Comparison of ENCODE assay signal across 8 mouse cellular contexts in the genomic region with DNA sequence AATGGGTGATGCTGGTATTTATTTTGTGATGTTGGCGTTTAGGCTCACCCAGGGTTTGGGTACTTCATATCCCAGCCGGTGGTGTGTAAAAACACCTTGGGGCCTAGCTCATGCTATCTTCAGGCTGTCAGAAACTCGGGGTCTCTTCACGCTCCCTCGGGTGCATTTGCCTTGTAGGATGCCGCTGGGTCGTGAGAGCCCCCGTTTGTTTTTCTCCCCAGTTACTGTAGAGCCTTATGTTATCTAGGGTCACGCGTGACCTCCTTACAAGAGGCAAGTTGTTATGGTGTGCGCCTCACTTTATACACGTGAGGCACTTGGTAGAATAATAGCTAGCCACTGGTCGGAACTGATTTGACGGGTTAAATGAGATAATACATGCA. TPM values are rescaled to one million over a fixed set of nuclear protein-coding genes. Genes with fewer than 3 reads are reported as not detected.
A peak's percentile ranks its signal among the peaks of the same experiment; 100 is the strongest.
DNase-seq lines count a peak whose midpoint lies in the region; ATAC-seq and TF ChIP-seq lines count a peak whose summit lies in the region.

No protein-coding gene starts in this region.

- H3K9ac ChIP-seq in embryonic facial prominence, embryonic 13.5 days: peak overlapping the region; percentile 87
- H3K9ac ChIP-seq in intestine, embryonic 16.5 days (ENCODE audit: low read depth, low read length): peak overlapping the region; percentile 83

- intact Hi-C loops in left cerebral cortex, adult 2 months (cut with DNase I): loop anchor here (1.0 to 10.0 kb wide), 3 partner anchors 28 to 1813 kb away; a partner anchor contains a TSS
- intact Hi-C loops in left cerebral cortex, postnatal 36 days (cut with DNase I): no loop called here

- peak overlapping the region; percentile 85 for H3K4me2 ChIP-seq in embryonic facial prominence, embryonic 13.5 days
- H3K4me2 ChIP-seq in intestine, embryonic 16.5 days (ENCODE audit: low read depth, low read length): peak overlapping the region; percentile 76
- peak overlapping the region; percentile 90 for H3K4me2 ChIP-seq in myocyte (ENCODE audit: low read depth)

- H3K9me3 ChIP-seq in embryonic facial prominence, embryonic 13.5 days: no peaks in the 10 kb centered on the region
- no peaks in the 10 kb centered on the region for H3K9me3 ChIP-seq in intestine, embryonic 16.5 days (ENCODE audit: control insufficient read depth, low read length)

- TF ChIP-seq POLR2A in myocyte (IDR thresholded peaks at IDR 0.05; ENCODE audit: insufficient read length, low read depth): no peak

- no peak for DNase-seq in left cerebral cortex, adult 2 months (ENCODE audit: extremely low spot score in 1 of 2, low spot score in 2 of 2)
- DNase-seq in left cerebral cortex, postnatal 36 days (ENCODE audit: low spot score in 2 of 2): no peak
- no peak for DNase-seq in right cerebral cortex, postnatal 4 days
- no peak for DNase-seq in kidney, adult 8-10 months
- no peak for DNase-seq in adrenal gland, postnatal 4 days (ENCODE audit: low spot score in 2 of 2)

- H3K27me3 ChIP-seq in embryonic facial prominence, embryonic 13.5 days: no peaks in the 10 kb centered on the region
- H3K27me3 ChIP-seq in intestine, embryonic 16.5 days (replicated peaks; ENCODE audit: control insufficient read depth, insufficient read depth, low read length): no peaks in the 10 kb centered on the region
- H3K27me3 ChIP-seq in myocyte (ENCODE audit: control insufficient read depth, insufficient read depth, insufficient read length): no peaks in the 10 kb centered on the region

- peak overlapping the region; percentile 18 for H3ac ChIP-seq in myocyte (ENCODE audit: control insufficient read depth, insufficient read length)

- H3K4me3 ChIP-seq in left cerebral cortex, adult 2 months: peak overlapping the region; percentile 82
- peak overlapping the region; percentile 83 for H3K4me3 ChIP-seq in embryonic facial prominence, embryonic 13.5 days
- peak overlapping the region; percentile 87 for H3K4me3 ChIP-seq in intestine, embryonic 16.5 days (ENCODE audit: low read length)
- peak overlapping the region; percentile 85 for H3K4me3 ChIP-seq in myocyte

- WGBS in embryonic facial prominence, embryonic 13.5 days: 2% methylated on average over 14 of the region's 14 CpGs
- under 1% methylated on average over 14 of the region's 14 CpGs for WGBS in intestine, embryonic 16.5 days

- no peak for ATAC-seq in embryonic facial prominence, embryonic 13.5 days (ENCODE audit: insufficient number of reproducible peaks, insufficient read depth, low FRiP score, low TSS enrichment, low read depth)
- peak; percentile 71 for ATAC-seq in intestine, embryonic 16.5 days

- peak overlapping the region; percentile 83 for H3K27ac ChIP-seq in left cerebral cortex, adult 2 months
- no peak overlapping the region for H3K27ac ChIP-seq in embryonic facial prominence, embryonic 13.5 days
- peak overlapping the region; percentile 16; the same call in 1 of the 2 replicates for H3K27ac ChIP-seq in intestine, embryonic 16.5 days (ENCODE audit: low read length)

- peaks cover 12% of the 10 kb centered on the region for H3K79me2 ChIP-seq in myocyte (ENCODE audit: control insufficient read depth, insufficient read depth)

- H3K36me3 ChIP-seq in embryonic facial prominence, embryonic 13.5 days: peaks cover 34% of the 10 kb centered on the region
- H3K36me3 ChIP-seq in intestine, embryonic 16.5 days (ENCODE audit: control insufficient read depth, insufficient read depth, low read length): peaks cover 14% of the 10 kb centered on the region
- peaks cover 17% of the 10 kb centered on the region for H3K36me3 ChIP-seq in myocyte (ENCODE audit: control insufficient read depth, insufficient read depth)

- H3K4me1 ChIP-seq in embryonic facial prominence, embryonic 13.5 days: peaks cover 8% of the 10 kb centered on the region
- peaks cover 6% of the 10 kb centered on the region for H3K4me1 ChIP-seq in intestine, embryonic 16.5 days (ENCODE audit: control insufficient read depth, insufficient read depth, low read length)

- TF ChIP-seq CTCF in left cerebral cortex, adult 2 months (IDR thresholded peaks at IDR 0.05): no peak

TF ChIP-seq in myocyte, 11 proteins besides CTCF, POLR2A, EP300 and RAD21:
- TF ChIP-seq MYOG (IDR thresholded peaks at IDR 0.05; ENCODE audit: control insufficient read depth in 1 of 3, insufficient read depth in 1 of 3, insufficient read length in 2 of 3, low read depth in 2 of 3) (no peak), TCF12 (IDR thresholded peaks at IDR 0.05; ENCODE audit: insufficient read depth, poor library complexity, severe bottlenecking) (no peak), TCF3 (IDR thresholded peaks at IDR 0.05; ENCODE audit: insufficient read length, low read depth) (no peak), MAX (IDR thresholded peaks at IDR 0.05; ENCODE audit: low read depth) (no peak), E2F4 (IDR thresholded peaks at IDR 0.05; ENCODE audit: insufficient read depth) (no peak), SRF (IDR thresholded peaks at IDR 0.05; ENCODE audit: control insufficient read depth, insufficient read length, low read depth) (no peak), CEBPB (IDR thresholded peaks at IDR 0.05; ENCODE audit: insufficient read depth, poor library complexity, severe bottlenecking) (no peak), USF1 (IDR thresholded peaks at IDR 0.05; ENCODE audit: low read depth) (no peak), MYOD1 (IDR thresholded peaks at IDR 0.05; ENCODE audit: control insufficient read depth in 1 of 3, insufficient read length in 2 of 3, low read depth in 2 of 3) (no peak), POLR2AphosphoS2 (IDR thresholded peaks at IDR 0.05; ENCODE audit: insufficient read length, low read depth) (no peak), REST (IDR thresholded peaks at IDR 0.05; ENCODE audit: insufficient read depth, insufficient read length) (no peak)

RNA-seq across cellular contexts. Expression of a gene that starts 0.3 kb away (rescaled TPM):
- 10 to 100 TPM; 61.0 to 62.0 TPM for total RNA-seq in left cerebral cortex, adult 2 months (2021)
- total RNA-seq in left cerebral cortex, postnatal 36 days (2021): 10 to 100 TPM; 52.9 to 63.8 TPM
- polyA plus RNA-seq in embryonic facial prominence, embryonic 13.5 days (2015; fragmentation: Nextera tagmentation; extraction: Ambion mirVana): 124 and 125 TPM in 2 replicates
- 82.3 and 95.1 TPM in 2 replicates for polyA plus RNA-seq in intestine, embryonic 16.5 days (2015; fragmentation: Nextera tagmentation; extraction: Ambion mirVana)
- 53.6 TPM for polyA plus RNA-seq in myocyte (2012; fragmentation: generic; extraction: Trizol)
- total RNA-seq in adrenal gland, postnatal 4 days (2021): 10 to 100 TPM; 74.1 to 84.0 TPM

RNA-seq across cellular contexts. Expression of a gene that starts 30.2 kb away (rescaled TPM):
- 1 to 10 TPM; 3.7 to 6.4 TPM for total RNA-seq in left cerebral cortex, adult 2 months (2021)
- 1 to 10 TPM; 3.2 to 8.0 TPM for total RNA-seq in left cerebral cortex, postnatal 36 days (2021)
- 3.8 and 4.2 TPM in 2 replicates for polyA plus RNA-seq in embryonic facial prominence, embryonic 13.5 days (2015; fragmentation: Nextera tagmentation; extraction: Ambion mirVana)
- polyA plus RNA-seq in intestine, embryonic 16.5 days (2015; fragmentation: Nextera tagmentation; extraction: Ambion mirVana): 2.8 and 3.5 TPM in 2 replicates
- polyA plus RNA-seq in myocyte (2012; fragmentation: generic; extraction: Trizol): 0.12 TPM
- total RNA-seq in adrenal gland, postnatal 4 days (2021): 1 to 10 TPM; 6.5 to 8.2 TPM

RNA-seq across cellular contexts. Expression of a gene that starts 53.7 kb away (rescaled TPM):
- under 1 TPM; 0.38 to 0.65 TPM for total RNA-seq in left cerebral cortex, adult 2 months (2021)
- total RNA-seq in left cerebral cortex, postnatal 36 days (2021): under 1 TPM; 0.30 to 0.43 TPM
- polyA plus RNA-seq in embryonic facial prominence, embryonic 13.5 days (2015; fragmentation: Nextera tagmentation; extraction: Ambion mirVana): 1.8 TPM in 2 replicates
- polyA plus RNA-seq in intestine, embryonic 16.5 days (2015; fragmentation: Nextera tagmentation; extraction: Ambion mirVana): 8.3 and 10.8 TPM in 2 replicates
- 10.8 TPM for polyA plus RNA-seq in myocyte (2012; fragmentation: generic; extraction: Trizol)
- total RNA-seq in adrenal gland, postnatal 4 days (2021): 1 to 10 TPM; 1.7 to 3.0 TPM
